8 mouse cellular contexts compared by ENCODE assay signal in the genomic region with DNA sequence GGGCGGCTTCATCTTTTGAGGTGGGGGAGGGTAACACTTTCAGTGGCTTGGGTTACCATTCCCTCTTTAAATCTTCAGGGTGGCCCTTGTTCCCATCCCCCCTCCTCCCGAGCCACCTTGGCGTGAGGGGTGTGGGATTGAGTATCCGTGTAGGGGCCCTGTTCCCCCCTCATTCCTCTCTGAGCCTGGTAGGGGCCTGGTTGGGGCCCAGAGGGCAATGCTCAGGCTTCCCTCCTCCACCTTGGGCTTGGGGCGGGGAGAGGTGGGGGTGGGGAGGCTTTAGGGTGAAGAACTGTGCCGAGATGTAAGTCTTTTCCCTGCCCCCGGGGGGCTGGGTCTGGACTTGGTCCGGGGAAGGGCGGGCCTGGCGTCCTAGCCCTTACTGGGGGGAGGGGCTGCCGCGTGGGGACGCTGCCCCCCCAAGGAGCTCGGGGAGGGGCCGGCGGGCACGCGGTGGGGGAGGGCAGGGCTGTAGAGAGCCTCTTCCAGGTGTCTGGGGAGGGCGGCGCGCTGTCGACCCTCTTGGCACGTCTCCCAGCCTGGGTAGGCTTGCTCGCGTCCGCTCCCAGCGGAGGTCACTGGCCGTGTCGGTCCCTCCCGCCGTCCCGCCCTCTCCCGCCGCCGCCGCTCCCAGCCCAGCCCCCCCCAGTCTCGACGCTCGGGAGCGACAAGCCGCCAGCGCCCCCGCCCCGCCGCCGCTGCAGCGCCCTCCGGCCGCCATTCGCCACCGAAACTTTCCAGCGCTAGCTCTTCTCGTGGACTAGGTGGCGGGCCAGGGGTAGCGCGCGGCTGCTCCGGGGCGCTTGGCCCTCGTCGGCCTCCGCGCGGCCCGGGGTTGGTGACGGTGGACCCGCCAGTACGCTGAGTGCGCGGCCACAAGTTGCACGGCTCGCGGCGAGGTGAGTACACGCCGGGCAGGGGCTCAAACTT. TPM values are rescaled to one million over a fixed set of nuclear protein-coding genes. Genes with fewer than 3 reads are reported as not detected.
A peak's percentile ranks its signal among the peaks of the same experiment; 100 is the strongest.
DNase-seq lines count a peak whose midpoint lies in the region; TF ChIP-seq lines count a peak whose summit lies in the region.

A gene (plus strand): TSS at position 643 of the 930 bp plus-strand sequence.

- peak within 1 kb of the TSS; percentile 94 for H3K27ac ChIP-seq in cerebellum, adult 2 months (ENCODE audit: insufficient read depth, low read length)
- peak within 1 kb of the TSS; percentile 97 for H3K27ac ChIP-seq in hindbrain, embryonic 10.5 days

- no peak for TF ChIP-seq POLR2A in cerebellum, adult 2 months (IDR thresholded peaks at IDR 0.05; ENCODE audit: borderline replicate concordance, insufficient read depth, low read length)

- H3K27me3 ChIP-seq in cerebellum, adult 2 months (ENCODE audit: control insufficient read depth, insufficient read depth, low read length): no peaks in the 10 kb centered on the region
- no peaks in the 10 kb centered on the region for H3K27me3 ChIP-seq in hindbrain, embryonic 10.5 days (ENCODE audit: insufficient read depth, poor library complexity, severe bottlenecking)

- peak; percentile 63 for DNase-seq in MEL-GATA-1-ER (ENCODE audit: extremely low read depth, low read depth)
- DNase-seq in cerebellum, adult 2 months: peak; percentile 68 to 75
- DNase-seq in frontal cortex, adult 2 months (ENCODE audit: extremely low spot score in 1 of 2, low spot score in 1 of 2): peak in 1 of 2 experiments; percentile 43
- peak; percentile 81 for DNase-seq in hindbrain, embryonic 10.5 days (ENCODE audit: low spot score)
- DNase-seq in layer of hippocampus, postnatal 25 days (ENCODE audit: extremely low spot score in 1 of 2, low spot score in 1 of 2): peak; percentile 37 to 40
- peak; percentile 61 for DNase-seq in lung, postnatal 25 days (ENCODE audit: low spot score)
- DNase-seq in retina, embryonic 14.5 days (ENCODE audit: low spot score): peak; percentile 80
- DNase-seq in thymus, postnatal 4 days: peak; percentile 79

- H3K4me1 ChIP-seq in cerebellum, adult 2 months (ENCODE audit: control insufficient read depth, insufficient read depth, low read length): no peaks in the 10 kb centered on the region
- H3K4me1 ChIP-seq in hindbrain, embryonic 10.5 days (replicated peaks): peaks cover 18% of the 10 kb centered on the region; the same call in 1 of the 2 replicates

- H3K36me3 ChIP-seq in hindbrain, embryonic 10.5 days: no peaks in the 10 kb centered on the region

- peaks cover 8% of the 10 kb centered on the region; the same call in 1 of the 2 replicates for H3K9me3 ChIP-seq in hindbrain, embryonic 10.5 days

- TF ChIP-seq CTCF in cerebellum, adult 2 months (IDR thresholded peaks at IDR 0.05; ENCODE audit: borderline replicate concordance, insufficient read depth, low read depth, low read length): no peak

- WGBS in cerebellum, adult 2 months: 13% methylated on average over 62 of the region's 76 CpGs
- 20% methylated on average over 76 of the region's 76 CpGs for WGBS in hindbrain, embryonic 10.5 days

- peak within 1 kb of the TSS; percentile 71 for H3K4me3 ChIP-seq in cerebellum, adult 2 months (replicated peaks; ENCODE audit: insufficient read depth, low read depth, low read length)
- peak within 1 kb of the TSS; percentile 69 for H3K4me3 ChIP-seq in hindbrain, embryonic 10.5 days

RNA-seq across cellular contexts. Expression of the gene that starts here (rescaled TPM):
- polyA plus RNA-seq in cerebellum, adult 2 months (2012; rRNA removed): 30.1 and 31.3 TPM in 2 replicates
- 37.2 and 40.4 TPM in 2 replicates for polyA plus RNA-seq in frontal cortex, adult 2 months (2012; rRNA removed)
- 46.4 and 65.0 TPM in 2 replicates for polyA plus RNA-seq in hindbrain, embryonic 10.5 days (2016; fragmentation: Nextera tagmentation; extraction: Ambion mirVana)
- total RNA-seq in layer of hippocampus, postnatal 25 days (2021): 10 to 100 TPM; 29.8 to 32.7 TPM
